Mouse (Mus musculus): ENCODE measurements around the gene Fap. TPM values are rescaled to one million over a fixed set of nuclear protein-coding genes. Genes with fewer than 3 reads are reported as not detected.

The Fap gene
- polyA plus RNA-seq, 1 experiment from 2014 or later: 0.54 TPM

DNA sequence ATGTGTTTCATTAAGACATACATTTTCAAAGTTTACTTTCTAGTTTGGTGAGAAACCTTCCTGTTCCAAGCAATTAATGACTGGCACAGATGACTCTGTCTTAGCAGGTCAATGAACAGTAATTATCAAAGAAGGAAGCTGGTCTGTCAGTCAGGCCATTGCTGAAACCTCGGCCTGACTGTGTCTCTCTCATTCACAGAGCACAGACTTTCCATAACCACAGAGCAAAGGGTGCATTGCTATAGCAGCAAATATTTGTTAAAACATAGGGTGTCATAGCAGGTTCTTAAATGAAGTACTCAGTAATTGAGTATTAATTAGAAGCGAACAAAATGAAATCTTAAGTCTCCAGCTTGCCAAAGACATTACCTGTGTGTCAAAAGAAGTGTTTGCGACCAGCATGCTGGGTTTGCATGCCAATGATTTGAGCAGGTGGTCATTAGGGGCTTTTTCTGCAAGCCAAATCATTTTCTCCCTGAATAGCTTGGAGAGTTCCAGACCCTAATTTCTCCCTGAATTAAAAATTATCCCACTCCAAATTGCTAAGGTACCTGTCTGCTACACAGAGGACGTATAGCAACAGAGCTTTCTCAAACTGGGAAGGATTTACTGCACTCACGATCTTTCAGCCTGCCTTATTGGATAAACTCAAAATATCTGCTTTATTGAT lies 76.4 kb downstream of the Fap start:
- WGBS (ENCODE audit: insufficient replicate concordance): 56% methylated on average over 5 of the region's 5 CpGs
- ATAC-seq (ENCODE audit: insufficient read depth): no peak

GRCm38 (mm10) chr2:62495407-62495806 lies 78.5 kb downstream of the Fap start:
- Histone ChIP-seq H3K9ac (no peak overlapping the region), H3K36me3 (replicated peaks) (no peaks in the 10 kb centered on the region), H3K27ac (replicated peaks) (no peak overlapping the region), H3K4me1 (replicated peaks) (no peaks in the 10 kb centered on the region), H3K4me3 (replicated peaks) (no peak overlapping the region), H3K4me2 (no peak overlapping the region), H3K27me3 (no peaks in the 10 kb centered on the region), H3K9me3 (replicated peaks) (no peaks in the 10 kb centered on the region)
- no peak for ATAC-seq (ENCODE audit: insufficient read depth)
- WGBS (ENCODE audit: insufficient replicate concordance): 58% methylated on average over 4 of the region's 4 CpGs

More for the DNA sequence above, 76.4 kb downstream of the Fap start:
- no peaks in the 10 kb centered on the region for H3K27me3 ChIP-seq
- H3K4me3 ChIP-seq (replicated peaks): no peak overlapping the region
- no peaks in the 10 kb centered on the region for H3K9me3 ChIP-seq (replicated peaks)
- no peaks in the 10 kb centered on the region for H3K36me3 ChIP-seq (replicated peaks)
- no peak overlapping the region for H3K27ac ChIP-seq (replicated peaks)
- H3K4me2 ChIP-seq: no peak overlapping the region
- no peak overlapping the region for H3K9ac ChIP-seq
- H3K4me1 ChIP-seq (replicated peaks): no peaks in the 10 kb centered on the region

DNA sequence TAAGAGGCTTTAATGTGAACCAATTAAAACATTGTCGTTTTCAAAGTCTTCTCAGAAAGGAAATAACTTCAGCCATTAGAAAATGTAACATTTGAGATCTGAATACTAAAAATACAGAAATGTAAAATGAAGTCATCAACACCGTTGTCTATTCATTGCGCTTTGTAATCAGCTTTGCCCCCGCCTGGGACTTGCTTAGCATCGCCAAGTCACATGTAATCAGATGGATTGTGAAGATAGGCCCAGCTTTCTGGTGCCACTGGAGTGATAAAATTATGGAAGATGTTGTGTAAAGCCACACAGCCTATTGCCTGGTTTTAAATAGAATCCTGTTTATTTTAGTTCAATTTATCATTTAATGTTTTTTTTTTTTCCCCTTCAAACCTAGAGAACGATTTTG lies 84.0 kb downstream of the Fap start:
- WGBS (ENCODE audit: insufficient replicate concordance): 69% methylated on average over 6 of the region's 6 CpGs

DNA sequence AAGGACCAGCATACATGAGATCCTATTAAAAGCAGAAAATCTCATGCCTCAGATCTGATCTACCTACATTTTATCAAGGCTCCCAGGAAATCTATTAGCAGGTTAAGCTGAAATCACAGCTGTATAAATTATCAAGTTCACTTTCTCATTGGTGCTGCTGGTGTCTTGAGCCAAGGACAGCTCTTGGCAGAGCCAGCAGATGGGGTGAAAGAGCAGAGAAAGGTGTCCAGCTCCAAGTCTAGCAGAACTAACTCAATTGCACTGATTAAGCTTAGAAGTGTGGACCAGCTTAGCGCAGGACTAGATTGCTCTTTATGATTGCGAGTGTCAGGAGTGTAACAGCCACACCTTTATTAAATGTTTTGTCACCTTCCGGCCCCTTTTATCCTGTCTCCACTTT lies 89.0 kb downstream of the Fap start:
- 69% methylated on average over 3 of the region's 3 CpGs for WGBS (ENCODE audit: insufficient replicate concordance)
- H3K27me3 ChIP-seq: no peaks in the 10 kb centered on the region
- no peak for ATAC-seq (ENCODE audit: insufficient read depth)
- no peak overlapping the region for H3K9ac ChIP-seq
- no peaks in the 10 kb centered on the region for H3K36me3 ChIP-seq (replicated peaks)
- H3K27ac ChIP-seq (replicated peaks): no peak overlapping the region
- no peak overlapping the region for H3K4me2 ChIP-seq
- H3K4me1 ChIP-seq (replicated peaks): no peaks in the 10 kb centered on the region
- H3K4me3 ChIP-seq (replicated peaks): no peak overlapping the region
- no peaks in the 10 kb centered on the region for H3K9me3 ChIP-seq (replicated peaks)

More for the DNA sequence above, 84.0 kb downstream of the Fap start:
- Histone ChIP-seq H3K4me1 (replicated peaks) (no peaks in the 10 kb centered on the region), H3K36me3 (replicated peaks) (no peaks in the 10 kb centered on the region), H3K4me3 (replicated peaks) (no peak overlapping the region), H3K27me3 (no peaks in the 10 kb centered on the region), H3K9ac (no peak overlapping the region), H3K27ac (replicated peaks) (no peak overlapping the region), H3K9me3 (replicated peaks) (no peaks in the 10 kb centered on the region), H3K4me2 (no peak overlapping the region)
- ATAC-seq (ENCODE audit: insufficient read depth): no peak

DNA sequence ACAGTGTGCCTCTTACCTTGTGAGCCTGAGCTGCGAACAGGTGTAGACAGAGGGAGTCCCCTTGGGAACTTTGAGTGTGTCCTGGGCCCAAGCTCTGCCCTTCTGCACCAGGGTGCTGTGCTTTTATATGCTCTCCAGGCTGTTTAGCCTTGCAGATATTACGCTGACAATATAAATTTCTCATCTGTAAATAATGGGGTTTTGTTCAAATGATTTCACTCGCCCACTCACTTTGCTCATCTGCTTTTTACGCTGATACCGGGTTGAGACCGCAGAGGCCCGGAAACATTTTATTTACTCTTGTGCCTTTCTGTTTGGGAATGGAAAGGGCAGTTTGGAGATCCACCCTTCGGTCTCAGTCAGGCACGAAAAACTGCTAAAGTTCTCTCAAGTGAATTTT lies 90.3 kb downstream of the Fap start, which contains the start of gene Gcg:
Gene Gcg (minus strand): TSS at position 101 of the 400 bp plus-strand sequence.
- Histone ChIP-seq H3K27ac (replicated peaks) (no peak within 1 kb of the TSS), H3K9me3 (replicated peaks) (no peaks in the 10 kb centered on the region), H3K4me1 (replicated peaks) (no peaks in the 10 kb centered on the region), H3K36me3 (replicated peaks) (no peaks in the 10 kb centered on the region), H3K27me3 (no peaks in the 10 kb centered on the region), H3K4me3 (replicated peaks) (no peak within 1 kb of the TSS), H3K9ac (no peak within 1 kb of the TSS), H3K4me2 (no peak within 1 kb of the TSS)
- no peak for ATAC-seq (ENCODE audit: insufficient read depth)
- WGBS (ENCODE audit: insufficient replicate concordance): 66% methylated on average over 9 of the region's 9 CpGs

- Histone ChIP-seq H3K4me2 (no peak overlapping the region), H3K4me1 (replicated peaks) (no peaks in the 10 kb centered on the region), H3K9ac (no peak overlapping the region), H3K27me3 (no peaks in the 10 kb centered on the region), H3K4me3 (replicated peaks) (no peak overlapping the region), H3K36me3 (replicated peaks) (no peaks in the 10 kb centered on the region), H3K27ac (replicated peaks) (no peak overlapping the region), H3K9me3 (replicated peaks) (no peaks in the 10 kb centered on the region)
- WGBS (ENCODE audit: insufficient replicate concordance): 58% methylated on average over 9 of the region's 9 CpGs
- no peak for ATAC-seq (ENCODE audit: insufficient read depth)
Measured at GRCm38 (mm10) chr2:62480285-62481198, 93.3 kb downstream of the Fap start.

DNA sequence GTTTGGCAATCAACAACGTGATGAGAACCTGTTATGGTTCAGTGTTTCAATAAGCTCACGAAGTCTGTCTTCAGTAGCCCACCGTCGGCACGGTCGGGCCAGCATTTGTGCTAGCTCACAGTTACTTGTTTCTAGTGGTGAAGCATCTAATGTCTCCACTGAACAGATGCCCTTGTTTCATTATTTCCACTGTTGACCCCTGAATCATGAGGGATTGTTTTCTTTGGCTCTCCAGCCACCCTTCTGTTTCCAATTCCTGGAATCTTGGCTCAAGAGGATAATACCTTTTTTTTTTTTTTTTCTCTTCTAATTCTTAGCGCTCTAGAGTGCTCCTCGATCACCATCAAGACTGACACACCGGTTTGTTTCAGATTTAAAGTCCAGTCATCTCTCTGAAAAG lies 104.3 kb downstream of the Fap start:
- ATAC-seq (ENCODE audit: insufficient read depth): no peak
- Histone ChIP-seq H3K9ac (no peak overlapping the region), H3K4me1 (replicated peaks) (no peaks in the 10 kb centered on the region), H3K4me3 (replicated peaks) (no peak overlapping the region), H3K27me3 (no peaks in the 10 kb centered on the region), H3K4me2 (no peak overlapping the region), H3K9me3 (replicated peaks) (no peaks in the 10 kb centered on the region), H3K27ac (replicated peaks) (no peak overlapping the region), H3K36me3 (replicated peaks) (no peaks in the 10 kb centered on the region)
- 75% methylated on average over 9 of the region's 9 CpGs for WGBS (ENCODE audit: insufficient replicate concordance)

DNA sequence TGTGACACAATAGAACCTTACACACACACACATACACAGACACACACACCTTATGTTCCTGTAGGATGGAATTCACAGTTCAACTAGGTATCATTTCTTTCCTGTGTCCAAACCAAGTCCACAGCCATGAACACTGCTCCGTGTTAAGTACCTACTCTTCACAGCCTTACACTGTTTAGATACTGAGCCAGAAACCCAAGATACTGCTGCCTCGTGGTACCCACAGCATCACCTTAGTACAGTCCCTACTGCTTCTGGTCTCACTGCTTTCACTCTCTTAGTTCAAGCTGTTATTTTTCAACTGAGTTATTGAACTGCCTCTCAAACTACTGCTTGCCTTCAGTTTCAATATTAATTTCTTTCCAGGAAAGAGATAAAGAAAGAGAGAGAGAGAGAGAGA lies 110.6 kb downstream of the Fap start:
- ATAC-seq (ENCODE audit: insufficient read depth): no peak
- Histone ChIP-seq H3K4me1 (replicated peaks) (no peaks in the 10 kb centered on the region), H3K4me3 (replicated peaks) (no peak overlapping the region), H3K36me3 (replicated peaks) (no peaks in the 10 kb centered on the region), H3K27me3 (no peaks in the 10 kb centered on the region), H3K9ac (no peak overlapping the region), H3K4me2 (no peak overlapping the region), H3K9me3 (replicated peaks) (no peaks in the 10 kb centered on the region), H3K27ac (replicated peaks) (no peak overlapping the region)
- WGBS (ENCODE audit: insufficient replicate concordance): 53% methylated on average over 2 of the region's 2 CpGs

- Histone ChIP-seq H3K4me3 (replicated peaks) (no peak overlapping the region), H3K9me3 (replicated peaks) (no peaks in the 10 kb centered on the region), H3K4me1 (replicated peaks) (no peaks in the 10 kb centered on the region), H3K9ac (no peak overlapping the region), H3K27ac (replicated peaks) (no peak overlapping the region), H3K27me3 (no peaks in the 10 kb centered on the region), H3K36me3 (replicated peaks) (no peaks in the 10 kb centered on the region), H3K4me2 (no peak overlapping the region)
- WGBS (ENCODE audit: insufficient replicate concordance): 50% methylated on average over 2 of the region's 2 CpGs
- no peak for ATAC-seq (ENCODE audit: insufficient read depth)
Measured at GRCm38 (mm10) chr2:62462174-62462573, 111.7 kb downstream of the Fap start.

GRCm38 (mm10) chr2:62460815-62461450 lies 112.9 kb downstream of the Fap start:
- H3K36me3 ChIP-seq (replicated peaks): no peaks in the 10 kb centered on the region
- ATAC-seq (ENCODE audit: insufficient read depth): no peak
- H3K27me3 ChIP-seq: no peaks in the 10 kb centered on the region
- H3K4me3 ChIP-seq (replicated peaks): no peak overlapping the region
- H3K27ac ChIP-seq (replicated peaks): no peak overlapping the region
- 48% methylated on average over 12 of the region's 12 CpGs for WGBS (ENCODE audit: insufficient replicate concordance)
- H3K4me1 ChIP-seq (replicated peaks): no peaks in the 10 kb centered on the region
- H3K4me2 ChIP-seq: no peak overlapping the region
- H3K9ac ChIP-seq: no peak overlapping the region
- no peaks in the 10 kb centered on the region for H3K9me3 ChIP-seq (replicated peaks)

DNA sequence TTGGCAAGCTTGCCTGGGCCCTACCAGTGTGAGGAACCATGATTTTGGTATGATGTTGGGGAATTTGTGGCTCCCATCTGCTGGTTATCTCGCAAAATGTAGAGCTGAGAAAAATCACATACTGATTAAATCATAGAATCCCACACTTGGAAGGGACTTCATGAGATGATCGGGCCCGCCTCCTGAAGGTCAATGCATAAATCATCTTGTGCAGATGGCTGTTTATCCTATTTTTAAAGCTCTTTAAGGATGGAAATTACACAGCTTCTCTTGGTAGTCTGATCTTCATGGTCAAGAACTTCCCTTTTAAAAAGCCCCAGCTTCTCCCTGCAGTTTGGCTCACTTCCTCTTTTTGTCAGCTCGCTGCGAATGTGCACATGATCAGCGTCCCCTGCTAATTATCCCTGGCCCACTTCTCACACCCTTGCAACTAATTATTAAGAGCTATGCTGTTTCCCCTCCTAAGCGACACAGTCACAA lies 113.6 kb downstream of the Fap start:
- Histone ChIP-seq H3K27ac (replicated peaks) (no peak overlapping the region), H3K27me3 (no peaks in the 10 kb centered on the region), H3K4me1 (replicated peaks) (no peaks in the 10 kb centered on the region), H3K36me3 (replicated peaks) (no peaks in the 10 kb centered on the region), H3K9me3 (replicated peaks) (no peaks in the 10 kb centered on the region), H3K9ac (no peak overlapping the region), H3K4me2 (no peak overlapping the region), H3K4me3 (replicated peaks) (no peak overlapping the region)
- WGBS (ENCODE audit: insufficient replicate concordance): 18% methylated on average over 7 of the region's 7 CpGs
- ATAC-seq (ENCODE audit: insufficient read depth): no peak

Data from liver, embryonic 15.5 days (tissue).